Mouse (Mus musculus) hindbrain, embryonic 11.5 days (tissue): ENCODE data around the gene Ssbp2. TPM values are rescaled to one million over a fixed set of nuclear protein-coding genes. Genes with fewer than 3 reads are reported as not detected.

Source experiments
- ATAC-seq: fragments of 200-750 bp; cut with Nextera tagmentation; 2 replicates; pipeline ENCODE4 v1.8.0; 2017; ENCODE audit warnings: mild to moderate bottlenecking, moderate TSS enrichment, moderate library complexity; ENCODE audit not compliant: low FRiP score
- DNase-seq: peaks from one replicate; pipeline ENCODE4 v3.0.0-alpha.2; 2015; ENCODE audit warnings: low spot score
- H3K27ac ChIP-seq: fragments of 300-500 bp; sonication (generic); 2 replicates; pipeline ENCODE4 v1.5.1; 2014; ENCODE audit warnings: mild to moderate bottlenecking, low read depth, low read length
- H3K27me3 ChIP-seq: fragments of 300-500 bp; sonication (generic); 2 replicates; pipeline ENCODE4 v1.6.1; 2014; ENCODE audit warnings: mild to moderate bottlenecking, low read length, moderate library complexity, mixed read lengths; ENCODE audit not compliant: control insufficient read depth, insufficient read depth
- H3K36me3 ChIP-seq: fragments of 300-500 bp; sonication (generic); 2 replicates; pipeline ENCODE4 v1.6.1; 2014; ENCODE audit warnings: mild to moderate bottlenecking, low read length, moderate library complexity, mixed read lengths; ENCODE audit not compliant: control insufficient read depth, insufficient read depth
- H3K4me1 ChIP-seq: fragments of 300-500 bp; sonication (generic); replicated peaks from 2 replicates; pipeline ENCODE4 v1.6.1; 2014; ENCODE audit warnings: low read length, mixed read lengths; ENCODE audit not compliant: control insufficient read depth, insufficient read depth
- H3K4me2 ChIP-seq: fragments of 300-500 bp; sonication (generic); replicated peaks from 2 replicates; pipeline ENCODE4 v1.6.1; 2014; ENCODE audit warnings: mild to moderate bottlenecking, low read depth, low read length
- H3K4me3 ChIP-seq: fragments of 300-500 bp; sonication (generic); 2 replicates; pipeline ENCODE4 v1.5.1; 2014; ENCODE audit warnings: low read depth, low read length
- H3K9ac ChIP-seq: fragments of 300-500 bp; sonication (generic); 2 replicates; pipeline ENCODE4 v1.6.1; 2014; ENCODE audit warnings: low read depth, low read length
- H3K9me3 ChIP-seq: fragments of 300-500 bp; sonication (generic); 2 replicates; pipeline ENCODE4 v1.6.1; 2016; ENCODE audit warnings: low read length; ENCODE audit not compliant: control insufficient read depth
- WGBS: fragments of 180-500 bp; shearing (Covaris S2); extraction: QIAGEN DNeasy Blood & Tissue Kit; methylation state at CpG from one replicate; pipeline ENCODE4 v1.1.7; 2014; 5-methylcytosine and 5-hydroxymethylcytosine counted together
- polyA plus RNA-seq: library from polyadenylated mRNA; unstranded; fragments of >200 nt; fragmentation: Nextera tagmentation; extraction: Ambion mirVana; gene quantifications from 2 replicates; pipeline ENCODE4 v1.2.1, GENCODE M21; 2014

Gene Ssbp2
- polyA plus RNA-seq, 1 experiment from 2014 or later = 152 TPM

GRCm38 (mm10) chr13:91471566-91471965 is 11.5 kb downstream of the Ssbp2 start:
- Histone ChIP-seq H3K9me3 (no peaks in the 10 kb centered on the region), H3K9ac (no peak overlapping the region), H3K4me3 (no peak overlapping the region), H3K27ac (no peak overlapping the region), H3K4me2 (no peak overlapping the region), H3K27me3 (no peaks in the 10 kb centered on the region), H3K36me3 (no peaks in the 10 kb centered on the region), H3K4me1 (no peaks in the 10 kb centered on the region)
- ATAC-seq (no peak), DNase-seq (no peak)
- WGBS = 81% methylated on average over 2 of the region's 2 CpGs

GRCm38 (mm10) chr13:91471980-91472379 is 11.9 kb downstream of the Ssbp2 start:
- Histone ChIP-seq H3K27ac (no peak overlapping the region), H3K4me3 (no peak overlapping the region), H3K4me1 (no peaks in the 10 kb centered on the region), H3K9ac (no peak overlapping the region), H3K4me2 (no peak overlapping the region), H3K9me3 (no peaks in the 10 kb centered on the region), H3K27me3 (no peaks in the 10 kb centered on the region), H3K36me3 (no peaks in the 10 kb centered on the region)
- 91% methylated on average over 2 of the region's 2 CpGs for WGBS
- ATAC-seq = no peak
- DNase-seq = no peak

- Histone ChIP-seq H3K4me2 (no peak overlapping the region), H3K9ac (no peak overlapping the region), H3K4me3 (no peak overlapping the region), H3K4me1 (no peaks in the 10 kb centered on the region), H3K27ac (no peak overlapping the region), H3K27me3 (no peaks in the 10 kb centered on the region), H3K36me3 (no peaks in the 10 kb centered on the region), H3K9me3 (no peaks in the 10 kb centered on the region)
- ATAC-seq = no peak
- no peak for DNase-seq
- WGBS = 74% methylated on average over 6 of the region's 6 CpGs
These were observed 13.4 kb downstream of the Ssbp2 start for GRCm38 (mm10) chr13:91473527-91473926.

GRCm38 (mm10) chr13:91474027-91474426 is 13.9 kb downstream of the Ssbp2 start:
- Histone ChIP-seq H3K36me3 (no peaks in the 10 kb centered on the region), H3K4me3 (no peak overlapping the region), H3K27me3 (no peaks in the 10 kb centered on the region), H3K4me2 (no peak overlapping the region), H3K27ac (no peak overlapping the region), H3K9ac (no peak overlapping the region), H3K9me3 (no peaks in the 10 kb centered on the region), H3K4me1 (no peaks in the 10 kb centered on the region)
- DNase-seq = no peak
- 64% methylated on average over 1 of the region's 1 CpGs for WGBS
- ATAC-seq = no peak

- no peaks in the 10 kb centered on the region for H3K27me3 ChIP-seq
- DNase-seq (no peak), ATAC-seq (no peak)
- H3K9ac ChIP-seq = no peak overlapping the region
- H3K9me3 ChIP-seq = no peaks in the 10 kb centered on the region
- no peak overlapping the region for H3K27ac ChIP-seq
- H3K4me1 ChIP-seq = no peaks in the 10 kb centered on the region
- no peak overlapping the region for H3K4me2 ChIP-seq
- no peaks in the 10 kb centered on the region for H3K36me3 ChIP-seq
- no peak overlapping the region for H3K4me3 ChIP-seq
These were observed 15.8 kb downstream of the Ssbp2 start for GRCm38 (mm10) chr13:91475888-91476287.

GRCm38 (mm10) chr13:91476596-91477100 is 16.6 kb downstream of the Ssbp2 start:
- 94% methylated on average over 1 of the region's 1 CpGs for WGBS

GRCm38 (mm10) chr13:91478011-91478410 is 17.9 kb downstream of the Ssbp2 start:
- ATAC-seq (no peak), DNase-seq (no peak)
- no peak overlapping the region for H3K9ac ChIP-seq
- H3K9me3 ChIP-seq = no peaks in the 10 kb centered on the region
- H3K27me3 ChIP-seq = no peaks in the 10 kb centered on the region
- no peak overlapping the region for H3K4me2 ChIP-seq
- no peak overlapping the region for H3K27ac ChIP-seq
- H3K4me3 ChIP-seq = no peak overlapping the region
- WGBS = 63% methylated on average over 4 of the region's 4 CpGs
- H3K4me1 ChIP-seq = no peaks in the 10 kb centered on the region
- no peaks in the 10 kb centered on the region for H3K36me3 ChIP-seq

More at GRCm38 (mm10) chr13:91476596-91477100, 16.6 kb downstream of the Ssbp2 start:
- no peak overlapping the region for H3K9ac ChIP-seq
- H3K4me1 ChIP-seq = no peaks in the 10 kb centered on the region
- no peaks in the 10 kb centered on the region for H3K27me3 ChIP-seq
- H3K4me2 ChIP-seq = no peak overlapping the region
- H3K27ac ChIP-seq = no peak overlapping the region
- H3K36me3 ChIP-seq = no peaks in the 10 kb centered on the region
- no peak for ATAC-seq
- no peak for DNase-seq
- H3K9me3 ChIP-seq = no peaks in the 10 kb centered on the region
- no peak overlapping the region for H3K4me3 ChIP-seq

- Histone ChIP-seq H3K4me1 (no peaks in the 10 kb centered on the region), H3K27ac (no peak overlapping the region), H3K4me3 (no peak overlapping the region), H3K4me2 (no peak overlapping the region), H3K9me3 (no peaks in the 10 kb centered on the region), H3K9ac (no peak overlapping the region), H3K36me3 (no peaks in the 10 kb centered on the region), H3K27me3 (no peaks in the 10 kb centered on the region)
- 92% methylated on average over 1 of the region's 1 CpGs for WGBS
- ATAC-seq (no peak), DNase-seq (no peak)
These were observed 24.2 kb downstream of the Ssbp2 start for GRCm38 (mm10) chr13:91484303-91484702.

- 93% methylated on average over 4 of the region's 4 CpGs for WGBS
- no peaks in the 10 kb centered on the region for H3K27me3 ChIP-seq
- no peak overlapping the region for H3K27ac ChIP-seq
- H3K9me3 ChIP-seq = no peaks in the 10 kb centered on the region
- no peak overlapping the region for H3K4me2 ChIP-seq
- no peak for ATAC-seq
- no peaks in the 10 kb centered on the region for H3K4me1 ChIP-seq
- no peak for DNase-seq
- H3K4me3 ChIP-seq = no peak overlapping the region
- no peaks in the 10 kb centered on the region for H3K36me3 ChIP-seq
- H3K9ac ChIP-seq = no peak overlapping the region
These were observed 32.0 kb downstream of the Ssbp2 start for GRCm38 (mm10) chr13:91492133-91492532.
